Mouse (Mus musculus) G1E (cell line): ENCODE data around the gene Ccdc173.

Source experiments
- CTCF ChIP-seq: IDR thresholded peaks from 2 replicates; pipeline ENCODE4 v1.5.1; 2012; ENCODE audit warnings: low read depth, low read length, inconsistent platforms, mixed read lengths
- GATA1 ChIP-seq: IDR thresholded peaks from 2 replicates; pipeline ENCODE4 v1.6.1; 2012; ENCODE audit warnings: borderline replicate concordance, low read length, inconsistent platforms, mixed read lengths
- GATA2 ChIP-seq: IDR thresholded peaks from 2 replicates; pipeline ENCODE4 v1.6.1; 2012; ENCODE audit warnings: low read depth, low read length, inconsistent platforms, borderline replicate concordance
- POLR2AphosphoS5 ChIP-seq: IDR thresholded peaks from 2 replicates; pipeline ENCODE4 v1.6.1; 2012; ENCODE audit warnings: low read depth, low read length, inconsistent platforms; ENCODE audit not compliant: insufficient replicate concordance
- TAL1 ChIP-seq: conservative IDR thresholded peaks from 2 replicates; pipeline ENCODE4 v1.6.1; 2012; ENCODE audit warnings: low read depth, low read length, inconsistent platforms, mixed read lengths

- TF ChIP-seq GATA2 (no peak), POLR2AphosphoS5 (no peak), CTCF (no peak), GATA1 (no peak), TAL1 (no peak)
Observed at GRCm38 (mm10) chr2:69825898-69826297, 36.5 kb upstream of the Ccdc173 start.
